Mouse (Mus musculus) hindbrain, embryonic 16.5 days (tissue): ENCODE data around the gene Rnf114. TPM values are rescaled to one million over a fixed set of nuclear protein-coding genes. Genes with fewer than 3 reads are reported as not detected.

Source experiments
- ATAC-seq: fragments of 200-750 bp; cut with Nextera tagmentation; 2 replicates; pipeline ENCODE4 v1.8.0; 2017; ENCODE audit warnings: moderate TSS enrichment, moderate library complexity
- H3K27ac ChIP-seq: fragments of 300-500 bp; sonication (generic); 2 replicates; pipeline ENCODE4 v1.5.1; 2014; ENCODE audit warnings: low read depth, mild to moderate bottlenecking, control low read depth, low read length, moderate library complexity
- H3K27me3 ChIP-seq: fragments of 300-500 bp; sonication (generic); replicated peaks from 2 replicates; pipeline ENCODE4 v1.6.1; 2014; ENCODE audit warnings: low read length; ENCODE audit not compliant: control insufficient read depth, insufficient read depth
- H3K36me3 ChIP-seq: fragments of 300-500 bp; sonication (generic); 2 replicates; pipeline ENCODE4 v1.6.1; 2014; ENCODE audit warnings: mild to moderate bottlenecking, low read length, moderate library complexity, mixed read lengths; ENCODE audit not compliant: control insufficient read depth, insufficient read depth
- H3K4me1 ChIP-seq: fragments of 300-500 bp; sonication (generic); 2 replicates; pipeline ENCODE4 v1.6.1; 2014; ENCODE audit warnings: low read depth, low read length; ENCODE audit not compliant: control insufficient read depth, insufficient read depth
- H3K4me2 ChIP-seq: fragments of 300-500 bp; sonication (generic); 2 replicates; pipeline ENCODE4 v1.6.1; 2014; ENCODE audit warnings: mild to moderate bottlenecking, low read length, control low read depth, moderate library complexity
- H3K4me3 ChIP-seq: fragments of 300-500 bp; sonication (generic); 2 replicates; pipeline ENCODE4 v1.5.1; 2014; ENCODE audit warnings: mild to moderate bottlenecking, low read length, control low read depth, moderate library complexity
- H3K9ac ChIP-seq: fragments of 300-500 bp; sonication (generic); 2 replicates; pipeline ENCODE4 v1.6.1; 2014; ENCODE audit warnings: low read depth, mild to moderate bottlenecking, control low read depth, low read length, moderate library complexity
- H3K9me3 ChIP-seq: fragments of 300-500 bp; sonication (generic); 2 replicates; pipeline ENCODE4 v1.6.1; 2014; ENCODE audit warnings: mild to moderate bottlenecking, low read length, moderate library complexity; ENCODE audit not compliant: control insufficient read depth
- WGBS: fragments of 180-500 bp; shearing (Covaris S2); extraction: QIAGEN DNeasy Blood & Tissue Kit; methylation state at CpG from one replicate; pipeline ENCODE4 v1.1.7; 2014; 5-methylcytosine and 5-hydroxymethylcytosine counted together
- polyA plus RNA-seq: library from polyadenylated mRNA; unstranded; fragments of >200 nt; fragmentation: Nextera tagmentation; extraction: Ambion mirVana; gene quantifications from 2 replicates; pipeline ENCODE4 v1.2.1, GENCODE M21; 2015

Gene Rnf114
- polyA plus RNA-seq, 1 experiment from 2014 or later, result 112 TPM

DNA sequence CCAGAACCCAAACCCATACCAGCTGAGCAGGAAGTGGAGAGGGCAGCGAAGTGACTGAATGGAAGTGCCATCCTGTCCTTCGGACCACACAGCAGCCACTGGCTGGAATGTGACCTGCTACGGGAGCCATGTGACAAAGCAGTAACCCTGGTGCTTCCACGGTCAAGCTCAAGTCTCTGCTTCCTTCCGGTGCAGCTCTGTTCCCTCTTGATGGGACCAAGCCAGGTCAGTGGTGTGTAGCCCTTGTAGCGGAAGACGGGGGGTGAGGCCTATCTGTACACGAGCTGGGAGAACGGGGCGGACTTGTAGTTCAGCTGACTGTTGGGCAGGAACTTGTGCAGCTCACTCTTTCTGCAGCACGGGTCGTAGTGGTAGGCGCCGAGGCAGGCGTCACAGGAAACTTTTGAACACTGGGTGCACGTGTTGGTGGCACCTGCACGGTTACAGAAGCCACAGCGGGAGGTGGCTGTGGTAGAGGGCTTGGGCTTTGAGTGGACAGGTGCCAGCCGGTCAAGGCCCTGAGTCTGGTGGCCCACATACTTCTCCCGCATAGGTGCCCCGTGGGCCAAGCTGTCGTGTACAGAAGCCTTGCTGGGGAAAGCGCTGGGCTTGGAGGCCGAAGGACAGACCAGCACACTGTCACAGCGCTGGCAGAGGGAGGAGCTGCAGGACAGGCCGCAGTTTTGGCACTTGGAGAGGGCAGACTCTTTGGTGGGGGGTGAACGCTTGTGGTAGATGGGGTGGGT is 9.2 kb upstream of the Rnf114 start:
- Histone ChIP-seq H3K27ac (no peak overlapping the region), H3K4me3 (no peak overlapping the region), H3K27me3 (no peaks in the 10 kb centered on the region), H3K36me3 (peaks cover 17% of the 10 kb centered on the region), H3K9me3 (no peaks in the 10 kb centered on the region), H3K4me1 (peaks cover 23% of the 10 kb centered on the region), H3K9ac (no peak overlapping the region), H3K4me2 (no peak overlapping the region)
- ATAC-seq, result no peak
- WGBS, result 96% methylated on average over 27 of the region's 27 CpGs

DNA sequence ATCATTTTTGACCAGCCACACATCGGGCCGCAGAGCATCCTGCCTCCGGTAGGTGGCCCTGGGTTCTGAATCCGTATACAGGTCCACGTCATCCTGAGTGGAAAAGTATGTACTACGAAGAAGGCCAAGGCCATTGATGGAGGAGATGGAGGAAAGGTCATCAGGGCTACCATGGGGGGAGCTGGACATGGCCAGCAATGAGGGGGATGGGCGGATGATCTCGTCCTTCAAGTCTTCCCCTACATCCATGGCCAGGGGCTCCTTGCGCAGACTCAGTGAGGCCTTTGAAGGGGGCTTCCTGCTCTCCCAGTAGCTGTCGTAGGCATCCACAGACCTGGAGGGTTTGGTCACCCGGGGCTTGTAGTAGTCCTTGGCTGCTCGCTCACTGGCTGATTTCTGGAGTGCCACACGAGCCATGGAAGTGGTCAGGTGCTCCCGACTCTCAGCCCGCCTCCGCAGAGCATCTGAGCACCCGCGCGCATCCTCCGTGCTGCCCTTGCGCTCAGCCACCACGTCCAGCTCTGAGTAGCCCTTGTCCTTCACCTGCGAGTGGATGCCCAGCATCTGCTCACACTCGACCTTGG is 8.5 kb upstream of the Rnf114 start:
- no peaks in the 10 kb centered on the region for H3K9me3 ChIP-seq
- no peaks in the 10 kb centered on the region for H3K27me3 ChIP-seq
- H3K9ac ChIP-seq, result no peak overlapping the region
- no peak overlapping the region for H3K4me2 ChIP-seq
- H3K4me3 ChIP-seq, result no peak overlapping the region
- H3K4me1 ChIP-seq, result peaks cover 23% of the 10 kb centered on the region
- no peak for ATAC-seq
- H3K36me3 ChIP-seq, result peaks cover 17% of the 10 kb centered on the region
- no peak overlapping the region for H3K27ac ChIP-seq
- WGBS, result 95% methylated on average over 24 of the region's 24 CpGs

DNA sequence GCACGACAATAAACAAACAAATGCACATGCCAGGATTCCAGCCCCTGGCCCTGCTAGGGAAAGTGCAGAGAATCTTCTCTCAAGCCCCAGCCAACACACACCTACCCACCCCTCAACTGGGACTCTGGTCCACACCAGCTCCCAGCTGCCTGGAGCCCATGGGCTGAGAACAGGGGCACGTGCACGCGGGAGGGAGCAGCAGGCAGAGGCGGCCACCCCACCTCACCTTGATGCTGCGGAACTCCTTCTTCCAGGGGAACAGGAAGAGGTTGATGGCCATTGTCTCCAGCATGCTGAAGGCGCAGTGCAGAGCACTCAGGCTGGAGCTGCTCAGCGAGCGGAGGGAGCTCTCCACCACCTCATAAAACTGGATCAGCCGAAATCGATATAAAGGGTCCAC is 7.5 kb upstream of the Rnf114 start:
- Histone ChIP-seq H3K4me2 (no peak overlapping the region), H3K4me3 (no peak overlapping the region), H3K36me3 (peaks cover 17% of the 10 kb centered on the region), H3K27ac (peak overlapping the region; percentile 41), H3K9me3 (no peaks in the 10 kb centered on the region), H3K27me3 (no peaks in the 10 kb centered on the region), H3K4me1 (peaks cover 23% of the 10 kb centered on the region), H3K9ac (no peak overlapping the region)
- no peak for ATAC-seq
- 90% methylated on average over 11 of the region's 11 CpGs for WGBS

DNA sequence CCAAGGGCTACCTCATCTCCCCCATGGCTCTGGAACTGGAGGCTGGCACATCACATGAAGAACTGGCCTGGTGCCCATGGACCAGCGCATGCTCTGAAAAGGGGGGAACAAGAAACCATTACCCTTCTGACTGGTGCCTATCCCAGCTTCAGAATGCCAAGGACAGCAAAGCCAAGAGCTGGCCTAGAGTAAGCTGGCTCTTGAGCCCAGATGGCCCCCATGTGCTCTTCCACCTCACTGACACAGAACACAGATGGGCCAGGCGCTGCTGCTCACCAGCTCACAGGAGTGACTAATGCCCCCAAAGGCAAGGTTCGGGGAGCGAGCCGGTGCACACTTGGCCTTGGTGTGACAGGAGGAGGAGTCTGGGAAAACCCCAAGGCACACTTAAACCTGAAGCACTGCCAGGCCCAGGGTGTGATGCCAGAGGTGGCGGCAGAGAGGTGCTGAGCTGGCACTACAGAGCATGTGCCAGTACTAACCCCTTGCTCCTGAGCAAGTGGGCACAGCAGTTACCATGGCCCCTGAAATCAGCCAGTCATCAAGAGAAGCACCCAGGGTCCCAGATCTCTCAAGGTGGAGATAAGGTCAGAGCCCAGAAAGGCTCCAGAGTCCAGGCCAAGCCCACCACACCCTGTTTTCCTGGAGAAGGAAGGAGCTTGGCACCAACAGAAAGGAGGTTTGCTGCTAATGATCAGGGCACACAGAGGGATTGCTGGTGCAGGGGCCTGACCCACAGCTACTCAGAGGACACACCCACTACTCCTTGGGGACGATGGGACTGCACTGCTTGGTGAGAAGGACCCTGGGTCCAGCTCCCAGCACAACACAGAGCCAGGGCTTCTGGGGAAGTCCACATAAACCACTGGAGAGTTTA is 6.7 kb upstream of the Rnf114 start:
- Histone ChIP-seq H3K36me3 (peaks cover 17% of the 10 kb centered on the region), H3K4me2 (no peak overlapping the region), H3K4me3 (no peak overlapping the region), H3K9me3 (no peaks in the 10 kb centered on the region), H3K27me3 (no peaks in the 10 kb centered on the region), H3K9ac (no peak overlapping the region), H3K27ac (peak overlapping the region; percentile 41), H3K4me1 (peaks cover 26% of the 10 kb centered on the region)
- 50% methylated on average over 7 of the region's 7 CpGs for WGBS
- peak; percentile 87 for ATAC-seq

DNA sequence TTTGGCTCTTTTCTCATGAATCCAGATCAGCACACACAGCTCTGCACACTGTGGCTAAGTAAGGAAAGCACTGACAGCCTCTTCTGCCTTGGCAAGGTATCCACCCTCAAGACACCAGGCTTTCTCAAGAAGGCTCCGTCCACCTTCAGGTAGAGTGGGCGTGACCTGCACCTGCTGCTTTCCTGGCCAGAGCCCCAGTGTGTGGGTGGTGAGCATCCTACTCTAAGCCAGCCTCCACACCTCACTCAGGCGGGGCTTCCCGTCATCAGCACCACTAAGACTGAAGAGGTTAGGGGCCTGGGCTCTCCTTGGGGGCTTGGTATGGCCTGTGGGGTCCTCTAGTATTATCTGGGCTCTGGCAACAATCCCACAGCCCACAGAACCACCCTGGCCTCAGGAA is 5.9 kb upstream of the Rnf114 start:
- WGBS, result 86% methylated on average over 4 of the region's 4 CpGs

DNA sequence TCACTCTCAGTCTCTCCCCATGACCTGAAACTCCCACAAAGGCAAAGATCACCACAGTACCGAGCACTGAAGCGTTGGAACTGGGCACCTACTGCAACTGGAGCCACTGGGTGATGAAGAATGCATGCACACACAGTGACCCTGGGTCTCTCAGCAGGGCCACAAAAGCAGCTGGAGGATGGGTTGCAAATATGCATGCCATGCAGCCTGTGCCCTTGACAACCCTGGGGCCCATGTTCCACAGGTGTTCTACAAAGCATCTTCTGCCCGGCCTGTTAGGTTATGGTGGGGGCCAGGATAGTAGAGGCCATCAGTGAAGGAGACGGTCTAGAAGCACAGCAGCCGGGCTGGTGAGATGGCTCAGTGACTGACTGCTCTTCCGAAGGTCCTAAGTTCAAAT is 4.9 kb upstream of the Rnf114 start:
- Histone ChIP-seq H3K27me3 (no peaks in the 10 kb centered on the region), H3K36me3 (peaks cover 16% of the 10 kb centered on the region), H3K9ac (no peak overlapping the region), H3K4me3 (no peak overlapping the region), H3K9me3 (no peaks in the 10 kb centered on the region), H3K4me2 (no peak overlapping the region), H3K27ac (no peak overlapping the region), H3K4me1 (peaks cover 39% of the 10 kb centered on the region)
- WGBS, result 89% methylated on average over 6 of the region's 6 CpGs
- ATAC-seq, result no peak

More for the DNA sequence above, 5.9 kb upstream of the Rnf114 start:
- peaks cover 17% of the 10 kb centered on the region for H3K36me3 ChIP-seq
- H3K27me3 ChIP-seq, result no peaks in the 10 kb centered on the region
- peaks cover 34% of the 10 kb centered on the region for H3K4me1 ChIP-seq
- H3K27ac ChIP-seq, result peak overlapping the region; percentile 41; the same call in 1 of the 2 replicates
- H3K4me3 ChIP-seq, result no peak overlapping the region
- H3K9me3 ChIP-seq, result no peaks in the 10 kb centered on the region
- H3K9ac ChIP-seq, result no peak overlapping the region
- ATAC-seq, result no peak
- H3K4me2 ChIP-seq, result no peak overlapping the region

DNA sequence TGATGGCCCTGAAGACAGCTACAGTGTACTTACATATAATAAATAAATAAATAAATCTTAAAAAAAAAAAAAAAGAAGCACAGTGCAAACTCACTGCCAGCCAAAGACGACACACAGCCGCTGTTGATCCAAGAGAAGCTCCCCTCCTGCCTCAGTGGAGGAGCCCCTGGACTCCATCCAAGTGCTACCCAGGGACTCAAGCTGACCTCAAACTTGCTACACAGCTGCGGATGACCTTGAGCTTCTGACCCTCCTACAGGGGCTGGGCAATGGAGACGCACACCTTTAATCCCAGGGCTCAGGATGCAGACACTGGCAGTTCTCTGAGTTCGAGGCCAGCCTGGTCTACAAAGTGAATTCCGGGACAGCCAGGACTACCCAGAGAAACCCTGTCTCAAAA is 4.5 kb upstream of the Rnf114 start:
- H3K9ac ChIP-seq, result no peak overlapping the region
- 81% methylated on average over 6 of the region's 6 CpGs for WGBS
- no peak overlapping the region for H3K4me3 ChIP-seq
- no peaks in the 10 kb centered on the region for H3K27me3 ChIP-seq
- ATAC-seq, result no peak
- peaks cover 39% of the 10 kb centered on the region for H3K4me1 ChIP-seq
- no peak overlapping the region for H3K4me2 ChIP-seq
- H3K9me3 ChIP-seq, result no peaks in the 10 kb centered on the region
- H3K27ac ChIP-seq, result no peak overlapping the region
- peaks cover 12% of the 10 kb centered on the region for H3K36me3 ChIP-seq

DNA sequence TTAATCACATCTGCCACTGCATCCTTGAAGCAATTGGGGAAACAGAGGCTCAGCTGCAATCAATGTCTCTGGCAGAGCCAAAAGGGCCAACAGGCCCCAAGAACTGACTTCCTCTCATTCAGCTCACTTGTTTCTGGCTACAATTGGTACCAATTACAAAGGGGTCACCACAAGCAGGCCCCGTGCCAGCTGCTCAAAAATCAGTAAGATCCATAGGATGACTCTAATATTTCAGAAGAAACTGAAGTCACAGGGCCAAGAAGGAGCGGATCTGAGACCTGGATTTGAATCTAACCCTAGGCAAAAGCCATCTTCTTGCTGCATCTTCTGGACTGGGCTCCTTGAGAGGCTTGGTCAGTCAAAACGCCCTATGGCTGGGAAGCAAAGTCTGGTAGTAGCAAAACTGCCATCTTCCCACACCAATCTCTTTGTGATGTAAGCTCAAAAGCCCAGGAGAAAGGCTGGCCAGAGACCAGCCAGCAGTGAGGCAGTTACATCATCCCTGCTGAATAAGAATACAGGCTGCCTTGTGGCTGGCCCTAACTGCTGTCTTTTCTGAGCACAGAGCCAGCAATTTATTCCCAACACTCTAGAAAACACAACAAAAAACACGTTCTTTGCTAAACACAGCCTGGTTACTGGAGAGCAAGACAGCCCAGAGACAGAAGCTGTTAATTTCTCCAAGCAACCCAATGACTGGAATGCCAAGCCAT is 1.5 kb upstream of the Rnf114 start:
- Histone ChIP-seq H3K9ac (peak overlapping the region; percentile 96), H3K4me3 (peak overlapping the region; percentile 100), H3K4me2 (peak overlapping the region; percentile 94), H3K9me3 (no peaks in the 10 kb centered on the region), H3K27me3 (no peaks in the 10 kb centered on the region), H3K27ac (peak overlapping the region; percentile 98), H3K4me1 (peaks cover 28% of the 10 kb centered on the region), H3K36me3 (no peaks in the 10 kb centered on the region)
- ATAC-seq, result peak; percentile 37
- 65% methylated on average over 4 of the region's 4 CpGs for WGBS
